Mouse (Mus musculus) left cerebral cortex, postnatal 10 days (tissue): ENCODE results near the gene Fam118a. TPM values are rescaled to one million over a fixed set of nuclear protein-coding genes. Genes with fewer than 3 reads are reported as not detected.
A peak's percentile ranks its signal among the peaks of the same experiment; 100 is the strongest.
"Not testable (repeated sequence)": the region's sequence is repeated elsewhere in the genome, so short reads cannot be mapped to it uniquely, and the experiment has no call there.

Experiments used
- DNase-seq, 2 experiments: peaks; one replicate each; pipeline ENCODE4 v3.0.0; 2021 to 2022; ENCODE audit warnings: low spot score in 2 of 2, mixed read lengths in 1 of 2; ENCODE audit errors: extremely low spot score in 1 of 2
- intact Hi-C: fragments of 180-260 bp; cut with DNase I; formaldehyde crosslinking; loops from one replicate; pipeline ENCODE4 v1.15.1; 2025
- total RNA-seq, 2 experiments: library from RNA; stranded (reverse); gene quantifications; 2 replicates each; pipeline ENCODE4 v1.2.3; 2021

Gene Fam118a
- total RNA-seq = 10 to 100 TPM; 25.4 to 26.3 TPM

- intact Hi-C loops, DNase-seq: not testable (repeated sequence)
Measured at GRCm38 (mm10) chr15:85028648-85029047, at the start of gene Fam118a. Gene Fam118a (plus strand): TSS chr15:85028948.

- intact Hi-C loops = no loop called here
- peak in 1 of 2 experiments; percentile 54 for DNase-seq
Measured at GRCm38 (mm10) chr15:84981609-84982313, 47.0 kb upstream of the Fam118a start.

GRCm38 (mm10) chr15:84982888-84983287, 45.9 kb upstream of the Fam118a start:
- intact Hi-C loops = no loop called here
- no peak for DNase-seq

GRCm38 (mm10) chr15:84983721-84984120, 45.0 kb upstream of the Fam118a start:
- DNase-seq = no peak
- intact Hi-C loops = no loop called here

- intact Hi-C loops = no loop called here
- DNase-seq = no peak
Measured at GRCm38 (mm10) chr15:84985516-84986160, 43.1 kb upstream of the Fam118a start.

GRCm38 (mm10) chr15:84986171-84987019, 42.4 kb upstream of the Fam118a start:
- DNase-seq = no peak
- intact Hi-C loops = no loop called here

- DNase-seq = peak in 1 of 2 experiments; percentile 71
- intact Hi-C loops = no loop called here
Measured at GRCm38 (mm10) chr15:84987020-84987815, 41.5 kb upstream of the Fam118a start.

GRCm38 (mm10) chr15:84987874-84988825, 40.6 kb upstream of the Fam118a start, which contains the start of gene 5031439G07Rik:
Gene 5031439G07Rik (minus strand): TSS chr15:84988551.
- intact Hi-C loops = no loop called here

GRCm38 (mm10) chr15:84989098-84989497, 39.6 kb upstream of the Fam118a start:
- intact Hi-C loops = no loop called here
- DNase-seq = no peak

More at GRCm38 (mm10) chr15:84987874-84988825, 40.6 kb upstream of the Fam118a start, which contains the start of gene 5031439G07Rik:
- peak; percentile 86 to 96 for DNase-seq

GRCm38 (mm10) chr15:84989771-84990170, 39.0 kb upstream of the Fam118a start:
- no peak for DNase-seq
- intact Hi-C loops = no loop called here

GRCm38 (mm10) chr15:84994498-84994897, 34.2 kb upstream of the Fam118a start:
- DNase-seq = no peak
- intact Hi-C loops = no loop called here

GRCm38 (mm10) chr15:84995041-84995440, 33.7 kb upstream of the Fam118a start:
- intact Hi-C loops = loop anchor here (5.0 kb wide), 1 partner anchor 77 kb away; no protein-coding TSS in a partner anchor
- DNase-seq = no peak

- peak in 1 of 2 experiments; percentile 82 for DNase-seq
- intact Hi-C loops = loop anchor here (5.0 kb wide), 1 partner anchor 76 kb away; no protein-coding TSS in a partner anchor
Measured at GRCm38 (mm10) chr15:84995967-84996366, 32.8 kb upstream of the Fam118a start.

- intact Hi-C loops = loop anchor here (5.0 kb wide), 1 partner anchor 74 kb away; no protein-coding TSS in a partner anchor
- no peak for DNase-seq
Measured at GRCm38 (mm10) chr15:84997768-84998454, 30.8 kb upstream of the Fam118a start.

- intact Hi-C loops = loop anchor here (5.0 kb wide), 2 partner anchors 42 to 72 kb away; no protein-coding TSS in a partner anchor
- no peak for DNase-seq
Measured at GRCm38 (mm10) chr15:84999911-85000310, 28.8 kb upstream of the Fam118a start.
